Mouse (Mus musculus): ENCODE measurements at regions not wholly inside any gene's neighbourhood (a gene's known extent, or its start where the extent isn't known, plus 50 kb on each side); places are given as distances from the start of the nearest gene placed in this dataset.

- TF ChIP-seq CTCF (conservative IDR thresholded peaks at IDR 0.05; ENCODE audit: low read length) (no peak), NANOG (IDR thresholded peaks at IDR 0.05; ENCODE audit: borderline replicate concordance, low read length) (no peak)
Measured at GRCm38 (mm10) chr7:39696589-39696988, 179.0 kb downstream of the Zfp619 start.

Measured in E14TG2a.4 (cell line).